Mouse (Mus musculus) lung, postnatal 36 days (tissue): ENCODE measurements at regions not wholly inside any gene's neighbourhood (a gene's known extent, or its start where the extent isn't known, plus 50 kb on each side); places are given as distances from the start of the nearest gene placed in this dataset.

Experiments
- DNase-seq: peaks from one replicate; pipeline ENCODE4 v3.0.0; 2022; ENCODE audit warnings: mixed read lengths

DNA sequence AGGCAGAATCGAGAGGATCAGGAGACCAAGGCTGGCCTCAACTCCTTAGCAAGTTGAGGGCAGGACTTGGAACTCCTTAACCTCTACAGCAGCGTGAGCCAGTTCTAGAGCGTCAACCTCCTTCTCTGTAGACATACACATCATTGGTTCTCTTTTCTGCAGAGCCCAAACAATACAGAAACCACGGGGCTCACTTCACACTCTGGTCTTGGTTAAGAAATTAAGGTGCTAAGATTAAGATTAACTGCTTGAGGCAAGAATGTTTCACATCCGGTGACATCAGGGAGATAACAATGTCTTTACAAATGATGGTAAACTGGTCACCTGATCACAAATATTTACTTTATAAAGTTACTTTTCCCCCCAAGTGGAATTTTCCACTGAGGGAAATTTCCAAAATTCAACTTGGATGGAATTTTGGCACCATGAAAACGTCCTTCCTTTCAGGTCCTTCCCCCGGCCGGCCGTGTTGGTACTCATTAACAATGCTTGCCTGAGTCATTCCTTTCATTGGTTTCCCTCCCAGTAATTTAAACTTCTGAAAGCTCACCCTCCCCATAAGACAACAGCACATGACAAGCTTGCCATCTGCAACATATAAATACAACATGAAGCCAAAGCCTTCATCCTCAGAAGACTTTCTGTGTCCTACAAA lies 77.3 kb upstream of the Kdm7a start:
- DNase-seq = no peak

- peak; percentile 74 for DNase-seq
These were observed 71.7 kb upstream of the Kdm7a start for GRCm38 (mm10) chr6:39278317-39278716.

DNA sequence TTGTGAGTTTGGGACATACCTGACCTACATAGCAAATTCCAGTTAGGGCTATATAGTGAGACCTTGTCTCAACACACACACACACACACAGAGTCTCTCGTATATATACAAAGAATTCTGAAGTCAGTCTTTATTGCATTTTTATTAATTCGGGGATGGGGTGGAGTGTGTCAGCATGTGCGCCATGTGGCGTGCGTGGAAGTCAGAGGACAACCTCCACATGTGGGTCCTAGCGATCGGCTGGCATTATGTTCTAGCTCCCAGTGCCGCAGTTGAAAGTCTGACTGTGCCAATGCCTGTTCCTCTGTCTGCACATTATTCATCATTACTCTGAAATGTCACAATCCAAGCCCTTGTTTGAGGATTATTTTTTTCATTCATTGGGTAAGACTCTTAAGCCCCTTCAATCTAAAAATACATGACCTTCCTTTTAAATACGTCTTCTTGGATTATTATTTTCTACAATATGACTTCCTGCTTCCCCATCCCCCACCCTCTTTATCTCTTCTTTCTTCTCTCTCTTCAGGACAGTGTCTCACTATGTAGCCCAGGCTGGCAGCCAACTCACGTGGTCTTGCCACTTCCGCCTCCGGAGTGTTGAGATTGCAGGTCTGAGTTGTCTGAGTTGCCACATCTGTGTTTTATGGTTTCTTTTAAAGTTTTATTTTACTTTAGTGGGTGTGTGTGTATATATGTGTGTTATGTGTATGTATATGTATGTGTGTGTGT lies 68.3 kb upstream of the Kdm7a start:
- DNase-seq = peak; percentile 73

- no peak for DNase-seq
These were observed 66.8 kb upstream of the Kdm7a start for GRCm38 (mm10) chr6:39273427-39273826.

DNA sequence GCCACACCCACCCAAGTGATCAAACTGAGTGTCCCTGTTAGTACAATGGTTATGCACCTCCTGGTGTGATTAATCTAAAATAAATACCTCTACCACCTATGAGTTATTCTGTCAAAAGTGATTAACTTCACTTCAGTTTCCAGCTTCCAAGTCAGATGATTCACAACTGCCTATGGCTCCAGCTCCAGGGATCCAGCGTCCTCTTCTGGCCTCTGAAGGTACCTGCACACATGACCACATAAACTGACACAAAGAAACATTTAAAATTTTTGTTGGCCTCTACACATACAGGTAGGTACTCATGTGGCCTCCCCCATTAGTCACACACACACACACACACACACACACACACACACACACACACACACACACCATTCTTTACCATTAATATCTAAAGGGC lies 63.9 kb upstream of the Kdm7a start:
- no peak for DNase-seq

GRCm38 (mm10) chr6:39269706-39270105 lies 63.1 kb upstream of the Kdm7a start:
- no peak for DNase-seq

GRCm38 (mm10) chr6:39268647-39269428 lies 62.2 kb upstream of the Kdm7a start:
- DNase-seq = no peak

- peak; percentile 66 for DNase-seq
These were observed 58.1 kb upstream of the Kdm7a start for GRCm38 (mm10) chr6:39264722-39265121.

- peak; percentile 78 for DNase-seq
These were observed 57.0 kb upstream of the Kdm7a start for GRCm38 (mm10) chr6:39263615-39264014.

GRCm38 (mm10) chr6:39261951-39262350 lies 55.4 kb upstream of the Kdm7a start:
- DNase-seq = no peak

- no peak for DNase-seq
These were observed 53.9 kb upstream of the Kdm7a start for GRCm38 (mm10) chr6:39260480-39260879.

DNA sequence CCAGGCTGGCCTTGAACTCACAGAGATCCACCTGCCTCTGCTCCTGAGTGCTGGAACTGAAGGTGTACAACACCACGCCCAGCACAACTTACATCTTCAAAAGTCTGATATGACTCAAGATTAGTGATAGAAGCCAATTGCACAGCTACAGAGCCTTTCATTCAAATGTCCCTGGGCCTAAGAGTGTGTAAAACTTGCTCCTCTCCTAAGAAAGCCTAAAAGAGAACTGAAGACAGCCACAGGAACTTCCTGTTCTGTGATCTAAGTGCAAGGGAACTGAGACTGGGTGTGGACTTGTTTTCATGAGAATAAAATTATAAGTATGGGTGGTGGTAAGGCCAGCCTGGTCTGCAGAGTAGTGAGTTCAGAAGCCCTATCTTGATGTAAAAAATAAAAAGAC lies 52.5 kb upstream of the Kdm7a start:
- peak; percentile 58 for DNase-seq

DNA sequence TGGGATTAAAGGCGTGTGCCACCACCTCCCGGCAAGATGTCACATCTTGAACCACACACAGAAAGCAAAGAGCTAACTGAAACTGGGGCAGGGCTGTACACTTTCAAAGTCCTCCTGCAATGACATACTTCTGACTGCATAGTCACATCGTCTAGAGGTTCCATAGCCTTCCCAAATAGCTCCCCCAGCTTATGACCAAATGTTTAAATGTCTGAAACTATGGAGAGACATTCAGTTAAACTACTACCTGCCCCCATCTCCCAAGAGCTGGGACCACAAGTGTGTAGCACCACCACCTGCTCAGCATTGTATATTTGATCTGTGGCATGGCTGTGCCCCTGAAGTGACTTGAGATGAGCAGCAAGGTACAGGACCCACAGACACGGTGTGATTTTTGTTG lies 52.1 kb upstream of the Kdm7a start:
- DNase-seq = no peak

- no peak for DNase-seq
These were observed 51.2 kb upstream of the Kdm7a start for GRCm38 (mm10) chr6:39257667-39258395.

- DNase-seq = no peak
These were observed 50.6 kb upstream of the Kdm7a start for GRCm38 (mm10) chr6:39257111-39257571.

DNA sequence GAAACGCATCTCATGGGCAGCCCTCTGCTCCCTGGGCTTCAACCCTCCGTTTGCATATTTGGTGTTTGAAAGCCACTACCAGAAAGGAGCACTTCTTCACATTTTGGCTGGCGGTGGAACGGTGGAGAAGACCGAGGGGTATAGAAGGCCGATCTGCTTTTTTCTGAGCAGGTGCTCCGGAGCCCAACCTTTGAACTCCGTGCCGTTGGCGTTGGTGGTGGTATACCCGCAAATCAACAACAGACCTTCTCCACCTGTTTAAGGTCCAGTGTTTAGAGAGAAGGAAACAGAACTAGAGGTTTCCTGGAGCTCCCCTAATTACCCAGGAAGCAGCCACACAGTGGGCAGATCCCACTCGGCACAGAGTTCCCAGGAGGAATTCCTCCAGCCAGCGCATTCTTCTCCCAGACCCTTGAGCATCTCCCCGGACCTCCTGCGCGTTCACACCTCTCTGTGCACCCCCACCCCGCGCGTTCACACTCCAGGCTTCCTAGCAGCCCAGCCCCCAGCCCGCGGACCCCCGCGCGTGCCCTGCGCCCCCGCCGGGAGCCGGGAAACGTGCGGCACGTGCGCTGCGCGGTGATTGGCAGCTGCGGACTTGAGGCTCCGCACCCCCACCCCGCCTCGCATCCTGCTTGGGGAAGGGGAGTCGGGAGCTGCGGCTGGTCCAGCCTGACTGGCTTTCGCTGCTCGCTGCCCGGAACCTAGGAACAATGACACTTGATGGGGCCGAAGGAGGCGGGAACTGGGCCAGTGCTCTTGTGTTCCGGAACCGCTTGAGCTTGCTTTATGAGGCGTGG lies 49.9 kb upstream of the Kdm7a start:
- DNase-seq = peak; percentile 71
